Mouse (Mus musculus): Measurements from ENCODE around the gene Mon2. TPM values are rescaled to one million over a fixed set of nuclear protein-coding genes. Genes with fewer than 3 reads are reported as not detected.

Gene Mon2
- polyA plus RNA-seq, 1 experiment from 2014 or later = 18.7 TPM

DNA sequence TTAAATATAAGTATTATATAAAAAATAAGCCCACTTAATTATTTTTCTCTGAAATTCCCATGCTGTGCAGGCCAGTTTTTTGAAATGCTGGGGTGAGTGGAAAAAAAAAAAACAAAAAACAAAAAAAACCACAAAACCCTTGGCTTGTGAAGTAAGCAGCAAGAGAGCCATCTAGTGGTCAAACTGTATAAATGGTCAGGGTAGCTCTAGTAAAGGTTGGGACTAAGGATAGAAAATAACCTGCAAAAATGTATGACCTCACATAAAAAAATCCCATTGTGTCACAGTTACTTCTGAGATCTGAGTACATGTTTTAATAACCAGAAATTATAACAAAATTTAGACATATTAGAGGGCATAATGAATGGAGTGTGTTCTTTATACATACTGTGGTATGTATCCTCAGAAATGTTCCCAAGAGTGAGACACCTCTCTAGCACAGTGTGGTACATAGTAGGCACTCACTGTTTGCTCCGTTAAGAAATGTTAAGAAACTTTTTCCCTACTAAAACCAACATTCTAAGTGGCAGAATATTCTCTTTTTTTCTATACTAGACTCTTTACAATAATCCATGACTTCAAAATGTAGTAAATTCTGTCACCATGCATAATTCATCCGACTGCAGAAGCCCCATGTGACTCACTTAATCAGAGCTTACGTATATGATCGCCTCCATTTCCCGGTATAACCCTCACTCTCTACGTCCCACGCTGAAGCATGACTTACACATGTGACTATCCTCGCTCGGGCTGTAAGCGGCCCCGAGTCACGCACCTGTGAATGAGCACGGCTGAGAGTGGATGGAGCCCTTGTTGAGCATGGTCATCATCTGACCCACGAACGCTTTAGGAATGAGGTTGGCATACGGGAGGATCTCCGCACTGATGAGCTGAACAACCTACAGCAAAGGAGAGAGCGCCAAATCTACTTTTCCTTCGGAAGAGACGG lies 70.8 kb downstream of the Mon2 start:
- H3K4me3 ChIP-seq (replicated peaks) = no peak overlapping the region
- H3K9ac ChIP-seq = no peak overlapping the region
- H3K27me3 ChIP-seq (replicated peaks) = no peaks in the 10 kb centered on the region
- peaks cover 6% of the 10 kb centered on the region; the same call in 1 of the 2 replicates for H3K36me3 ChIP-seq
- H3K9me3 ChIP-seq = no peaks in the 10 kb centered on the region
- peak; percentile 74 for ATAC-seq
- H3K27ac ChIP-seq = no peak overlapping the region
- 90% methylated on average over 20 of the region's 20 CpGs for WGBS
- H3K4me2 ChIP-seq (replicated peaks) = no peak overlapping the region
- H3K4me1 ChIP-seq (replicated peaks) = no peaks in the 10 kb centered on the region

- no peak overlapping the region for H3K9ac ChIP-seq
- 0 out of 2 replicates have a peak, but pooled peaks cover 4% of the 10 kb centered on the region for H3K36me3 ChIP-seq
- peak; percentile 41 for ATAC-seq
- WGBS = 67% methylated on average over 15 of the region's 15 CpGs
- no peaks in the 10 kb centered on the region for H3K27me3 ChIP-seq (replicated peaks)
- H3K27ac ChIP-seq = no peak overlapping the region
- no peaks in the 10 kb centered on the region for H3K4me1 ChIP-seq (replicated peaks)
- no peak overlapping the region for H3K4me2 ChIP-seq (replicated peaks)
- H3K4me3 ChIP-seq (replicated peaks) = no peak overlapping the region
- H3K9me3 ChIP-seq = no peaks in the 10 kb centered on the region
Observed at GRCm38 (mm10) chr10:123004475-123005236, 71.6 kb downstream of the Mon2 start.

DNA sequence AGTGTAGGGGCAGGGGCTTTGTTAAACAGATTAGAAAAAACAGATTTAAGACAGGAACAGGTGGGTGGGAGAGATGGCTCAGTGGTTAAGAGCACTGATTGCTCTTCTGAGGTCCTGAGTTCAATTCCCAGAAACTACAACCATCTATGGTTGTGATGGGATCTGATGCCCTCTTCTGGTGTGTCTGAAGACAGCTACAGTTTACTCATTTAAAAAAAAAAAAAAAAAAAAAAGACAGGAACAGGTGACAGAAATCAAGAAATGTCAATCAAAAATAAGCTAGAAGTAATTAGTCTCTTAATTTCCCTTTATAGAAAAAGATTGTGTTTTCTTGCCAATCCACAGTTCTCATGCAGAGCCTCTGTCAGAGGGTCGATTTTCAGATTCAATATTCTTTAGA lies 74.3 kb downstream of the Mon2 start:
- Histone ChIP-seq H3K9ac (no peak overlapping the region), H3K36me3 (peaks cover 11% of the 10 kb centered on the region), H3K9me3 (no peaks in the 10 kb centered on the region), H3K4me1 (replicated peaks) (no peaks in the 10 kb centered on the region), H3K4me3 (replicated peaks) (no peak overlapping the region), H3K4me2 (replicated peaks) (no peak overlapping the region), H3K27ac (no peak overlapping the region), H3K27me3 (replicated peaks) (no peaks in the 10 kb centered on the region)
- whole genome bisulfite sequencing = 78% methylated on average over 1 of the region's 1 CpGs
- no peak for ATAC-seq

DNA sequence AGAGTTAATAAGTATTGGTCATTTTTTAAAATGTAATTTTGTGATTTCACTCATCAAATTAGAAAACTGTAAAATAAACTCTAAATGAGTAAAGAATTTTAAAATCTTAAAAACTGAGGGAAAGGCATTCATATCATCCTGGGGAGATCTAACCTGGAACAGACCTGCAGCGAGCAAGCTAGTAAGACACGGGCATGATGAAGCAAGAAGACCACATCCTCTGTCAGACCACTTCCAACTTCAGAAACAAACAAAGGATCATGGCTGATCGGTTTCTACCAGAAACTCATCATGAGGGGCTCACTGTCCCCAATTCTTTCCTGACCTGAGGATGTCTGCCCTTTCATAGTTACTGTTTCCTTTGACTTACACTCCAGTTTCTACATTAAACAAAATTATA lies 74.9 kb downstream of the Mon2 start:
- no peak overlapping the region for H3K4me2 ChIP-seq (replicated peaks)
- H3K36me3 ChIP-seq = peaks cover 12% of the 10 kb centered on the region
- H3K9ac ChIP-seq = no peak overlapping the region
- 84% methylated on average over 3 of the region's 3 CpGs for WGBS
- H3K27me3 ChIP-seq (replicated peaks) = no peaks in the 10 kb centered on the region
- no peaks in the 10 kb centered on the region for H3K9me3 ChIP-seq
- no peaks in the 10 kb centered on the region for H3K4me1 ChIP-seq (replicated peaks)
- no peak for ATAC-seq
- no peak overlapping the region for H3K4me3 ChIP-seq (replicated peaks)
- H3K27ac ChIP-seq = no peak overlapping the region

GRCm38 (mm10) chr10:122999356-122999755 lies 76.9 kb downstream of the Mon2 start:
- H3K27ac ChIP-seq = no peak overlapping the region
- no peak overlapping the region for H3K9ac ChIP-seq
- H3K4me2 ChIP-seq (replicated peaks) = no peak overlapping the region
- no peak for ATAC-seq
- no peaks in the 10 kb centered on the region for H3K27me3 ChIP-seq (replicated peaks)
- no peaks in the 10 kb centered on the region for H3K4me1 ChIP-seq (replicated peaks)
- 87% methylated on average over 6 of the region's 6 CpGs for WGBS
- H3K9me3 ChIP-seq = no peaks in the 10 kb centered on the region
- H3K36me3 ChIP-seq = peaks cover 21% of the 10 kb centered on the region
- no peak overlapping the region for H3K4me3 ChIP-seq (replicated peaks)

DNA sequence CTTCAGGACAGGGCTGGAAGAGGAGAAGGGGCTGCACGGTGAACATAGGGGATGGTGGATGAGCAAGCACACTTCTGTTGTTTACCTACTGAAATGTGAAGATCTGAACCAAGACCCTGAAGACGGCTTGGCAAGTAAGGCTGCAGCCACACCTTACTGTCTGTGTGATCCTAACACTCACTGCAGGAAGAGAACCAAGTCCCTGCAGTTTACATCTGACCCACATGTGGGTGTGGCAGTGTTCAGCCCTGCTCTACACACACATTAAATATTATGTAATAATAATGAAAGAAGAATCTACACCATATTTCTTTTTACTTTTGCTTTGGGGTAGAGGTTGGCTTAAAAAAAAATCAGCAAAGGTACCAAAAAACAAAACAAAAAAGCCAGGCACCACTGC lies 78.5 kb downstream of the Mon2 start:
- Histone ChIP-seq H3K4me3 (replicated peaks) (no peak overlapping the region), H3K9me3 (no peaks in the 10 kb centered on the region), H3K27ac (no peak overlapping the region), H3K36me3 (peaks cover 21% of the 10 kb centered on the region), H3K27me3 (replicated peaks) (no peaks in the 10 kb centered on the region), H3K9ac (no peak overlapping the region), H3K4me2 (replicated peaks) (no peak overlapping the region), H3K4me1 (replicated peaks) (no peaks in the 10 kb centered on the region)
- WGBS = 85% methylated on average over 2 of the region's 2 CpGs
- no peak for ATAC-seq

- H3K36me3 ChIP-seq = peaks cover 18% of the 10 kb centered on the region
- no peaks in the 10 kb centered on the region for H3K27me3 ChIP-seq (replicated peaks)
- no peak overlapping the region for H3K9ac ChIP-seq
- 87% methylated on average over 17 of the region's 17 CpGs for WGBS
- no peaks in the 10 kb centered on the region for H3K9me3 ChIP-seq
- no peaks in the 10 kb centered on the region for H3K4me1 ChIP-seq (replicated peaks)
- ATAC-seq = no peak
- no peak overlapping the region for H3K4me3 ChIP-seq (replicated peaks)
- H3K27ac ChIP-seq = no peak overlapping the region
- no peak overlapping the region for H3K4me2 ChIP-seq (replicated peaks)
Observed at GRCm38 (mm10) chr10:122994402-122995107, 81.8 kb downstream of the Mon2 start.

- ATAC-seq = no peak
- no peak overlapping the region for H3K9ac ChIP-seq
- H3K9me3 ChIP-seq = no peaks in the 10 kb centered on the region
- WGBS = 88% methylated on average over 9 of the region's 9 CpGs
- H3K36me3 ChIP-seq = peaks cover 10% of the 10 kb centered on the region
- no peak overlapping the region for H3K4me2 ChIP-seq (replicated peaks)
- peaks cover 7% of the 10 kb centered on the region; the same call in 1 of the 2 replicates for H3K4me1 ChIP-seq (replicated peaks)
- no peak overlapping the region for H3K4me3 ChIP-seq (replicated peaks)
- no peak overlapping the region for H3K27ac ChIP-seq
- no peaks in the 10 kb centered on the region for H3K27me3 ChIP-seq (replicated peaks)
Observed at GRCm38 (mm10) chr10:122991648-122992047, 84.7 kb downstream of the Mon2 start.

DNA sequence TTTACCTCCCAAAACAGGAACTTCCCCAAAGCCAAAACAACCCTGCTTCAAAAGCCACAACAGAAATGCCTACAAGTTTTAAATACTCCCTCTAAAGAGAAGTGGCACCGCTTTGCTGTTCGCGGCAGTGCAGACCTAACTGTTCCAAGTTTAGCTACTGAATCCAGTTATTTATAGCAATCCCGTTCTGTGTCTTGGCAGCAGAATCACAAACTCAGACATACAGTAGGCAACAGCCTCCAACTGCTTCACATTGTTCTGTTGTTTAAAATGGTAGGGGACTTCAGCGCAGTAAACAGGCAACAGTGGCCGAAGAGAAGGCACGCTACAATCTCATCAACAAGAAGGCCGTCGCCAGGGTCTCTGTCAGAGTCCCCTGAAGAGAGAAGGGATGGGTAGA lies 85.3 kb downstream of the Mon2 start:
- no peaks in the 10 kb centered on the region for H3K27me3 ChIP-seq (replicated peaks)
- H3K27ac ChIP-seq = 0 out of 2 replicates have a peak overlapping the region, but pooled peaks have one; percentile 6
- peaks cover 7% of the 10 kb centered on the region; the same call in 1 of the 2 replicates for H3K4me1 ChIP-seq (replicated peaks)
- peaks cover 7% of the 10 kb centered on the region for H3K36me3 ChIP-seq
- H3K9me3 ChIP-seq = no peaks in the 10 kb centered on the region
- H3K4me2 ChIP-seq (replicated peaks) = no peak overlapping the region
- WGBS = 74% methylated on average over 9 of the region's 9 CpGs
- no peak overlapping the region for H3K9ac ChIP-seq
- no peak overlapping the region for H3K4me3 ChIP-seq (replicated peaks)
- no peak for ATAC-seq

DNA sequence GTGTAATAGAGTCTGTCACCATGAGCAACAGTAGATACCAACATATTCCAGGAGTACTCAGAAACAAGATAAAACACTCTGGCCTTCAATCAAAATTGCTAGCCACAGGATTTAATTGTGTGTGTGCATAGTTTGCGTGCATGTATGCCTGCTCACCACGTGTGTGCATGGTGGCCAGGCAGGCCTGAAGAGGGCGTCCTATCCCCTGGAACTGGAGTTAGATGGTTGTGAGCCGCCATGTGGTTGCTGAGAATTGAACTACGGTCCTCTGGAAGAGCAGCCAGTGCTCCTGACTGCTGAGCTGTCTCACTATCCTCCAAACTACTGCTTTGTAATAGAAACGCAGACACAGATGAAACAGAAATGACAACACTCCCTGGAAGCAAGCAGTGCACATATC lies 85.7 kb downstream of the Mon2 start:
- no peak for ATAC-seq
- Histone ChIP-seq H3K9me3 (no peaks in the 10 kb centered on the region), H3K9ac (no peak overlapping the region), H3K36me3 (peaks cover 4% of the 10 kb centered on the region), H3K27me3 (replicated peaks) (no peaks in the 10 kb centered on the region), H3K27ac (0 out of 2 replicates have a peak overlapping the region, but pooled peaks have one; percentile 6), H3K4me2 (replicated peaks) (no peak overlapping the region), H3K4me1 (replicated peaks) (peaks cover 7% of the 10 kb centered on the region; the same call in 1 of the 2 replicates), H3K4me3 (replicated peaks) (no peak overlapping the region)
- WGBS = 92% methylated on average over 6 of the region's 6 CpGs

GRCm38 (mm10) chr10:122989916-122990315 lies 86.4 kb downstream of the Mon2 start:
- Histone ChIP-seq H3K27ac (no peak overlapping the region), H3K9ac (no peak overlapping the region), H3K36me3 (no peaks in the 10 kb centered on the region), H3K4me3 (replicated peaks) (no peak overlapping the region), H3K4me2 (replicated peaks) (no peak overlapping the region), H3K4me1 (replicated peaks) (peaks cover 7% of the 10 kb centered on the region; the same call in 1 of the 2 replicates), H3K27me3 (replicated peaks) (no peaks in the 10 kb centered on the region), H3K9me3 (no peaks in the 10 kb centered on the region)
- WGBS = 83% methylated on average over 9 of the region's 9 CpGs
- ATAC-seq = no peak

GRCm38 (mm10) chr10:122988372-122988771 lies 87.9 kb downstream of the Mon2 start:
- Histone ChIP-seq H3K9me3 (no peaks in the 10 kb centered on the region), H3K4me1 (replicated peaks) (peaks cover 7% of the 10 kb centered on the region; the same call in 1 of the 2 replicates), H3K27me3 (replicated peaks) (no peaks in the 10 kb centered on the region), H3K36me3 (no peaks in the 10 kb centered on the region), H3K9ac (no peak overlapping the region), H3K4me2 (replicated peaks) (no peak overlapping the region), H3K4me3 (replicated peaks) (no peak overlapping the region), H3K27ac (no peak overlapping the region)
- no peak for ATAC-seq
- 74% methylated on average over 7 of the region's 7 CpGs for WGBS

Measured in intestine, embryonic 15.5 days (tissue).